Mouse (Mus musculus) stomach, postnatal 0 days (tissue): ENCODE data around the gene Daam1. TPM values are rescaled to one million over a fixed set of nuclear protein-coding genes. Genes with fewer than 3 reads are reported as not detected.

Experiments
- ATAC-seq: fragments of 200-750 bp; cut with Nextera tagmentation; 2 replicates; pipeline ENCODE4 v1.8.0; 2017; ENCODE audit not compliant: low FRiP score, low TSS enrichment
- DNase-seq: peaks from one replicate; pipeline ENCODE4 v3.0.0-alpha.2; 2016; ENCODE audit warnings: low spot score
- H3K27ac ChIP-seq: fragments of 300-500 bp; sonication (generic); replicated peaks from 2 replicates; pipeline ENCODE4 v1.5.1; 2014; ENCODE audit warnings: mild to moderate bottlenecking, control low read depth
- H3K27me3 ChIP-seq: fragments of 300-500 bp; sonication (generic); 2 replicates; pipeline ENCODE4 v1.6.1; 2014; ENCODE audit warnings: low read length; ENCODE audit not compliant: control insufficient read depth, insufficient read depth
- H3K36me3 ChIP-seq: fragments of 300-500 bp; sonication (generic); 2 replicates; pipeline ENCODE4 v1.6.1; 2014; ENCODE audit warnings: low read length, mixed read lengths; ENCODE audit not compliant: control insufficient read depth, insufficient read depth
- H3K4me1 ChIP-seq: fragments of 300-500 bp; sonication (generic); replicated peaks from 2 replicates; pipeline ENCODE4 v1.6.1; 2014; ENCODE audit warnings: antibody characterized with exemption; ENCODE audit not compliant: control insufficient read depth, insufficient read depth
- H3K4me2 ChIP-seq: fragments of 300-500 bp; sonication (generic); replicated peaks from 2 replicates; pipeline ENCODE4 v1.6.1; 2014; ENCODE audit warnings: low read depth, mild to moderate bottlenecking, control low read depth, moderate library complexity
- H3K4me3 ChIP-seq: fragments of 300-500 bp; sonication (generic); 2 replicates; pipeline ENCODE4 v1.5.1; 2014; ENCODE audit warnings: low read depth, low read length, control low read depth
- H3K9ac ChIP-seq: fragments of 300-500 bp; sonication (generic); 2 replicates; pipeline ENCODE4 v1.6.1; 2014; ENCODE audit warnings: mild to moderate bottlenecking, low read length, control low read depth, mixed read lengths
- H3K9me3 ChIP-seq: fragments of 300-500 bp; sonication (generic); 2 replicates; pipeline ENCODE4 v1.6.1; 2016; ENCODE audit warnings: low read length; ENCODE audit not compliant: control insufficient read depth
- CTCF ChIP-seq: IDR thresholded peaks from 2 replicates; pipeline ENCODE4 v1.5.1; 2016; ENCODE audit warnings: antibody characterized with exemption, low read depth, mild to moderate bottlenecking, moderate library complexity
- EP300 ChIP-seq: optimal IDR thresholded peaks from 2 replicates; pipeline ENCODE3; 2016; ENCODE audit warnings: antibody characterized with exemption
- WGBS: fragments of 180-500 bp; shearing (Covaris S2); extraction: QIAGEN DNeasy Blood & Tissue Kit; methylation state at CpG from one replicate; pipeline ENCODE4 v1.1.7; 2014; 5-methylcytosine and 5-hydroxymethylcytosine counted together
- polyA plus RNA-seq: library from polyadenylated mRNA; unstranded; fragments of >200 nt; fragmentation: Nextera tagmentation; extraction: Ambion mirVana; gene quantifications from 2 replicates; pipeline ENCODE4 v1.2.1, GENCODE M21; 2015

Gene Daam1
- polyA plus RNA-seq, 1 experiment from 2014 or later, result 6.9 TPM

- ATAC-seq, result no peak
- WGBS, result 91% methylated on average over 3 of the region's 3 CpGs
Measured at GRCm38 (mm10) chr12:71961671-71962070, 130.8 kb downstream of the Daam1 start.

GRCm38 (mm10) chr12:71962616-71963015 is 131.7 kb downstream of the Daam1 start:
- no peak overlapping the region for H3K4me2 ChIP-seq
- no peaks in the 10 kb centered on the region for H3K9me3 ChIP-seq
- H3K27ac ChIP-seq, result no peak overlapping the region
- peaks cover 7% of the 10 kb centered on the region for H3K36me3 ChIP-seq
- TF ChIP-seq EP300, result no peak
- TF ChIP-seq CTCF, result no peak
- WGBS, result 83% methylated on average over 4 of the region's 4 CpGs
- H3K4me1 ChIP-seq, result no peaks in the 10 kb centered on the region
- no peak overlapping the region for H3K9ac ChIP-seq
- DNase-seq (no peak), ATAC-seq (no peak)
- no peak overlapping the region for H3K4me3 ChIP-seq
- no peaks in the 10 kb centered on the region for H3K27me3 ChIP-seq

More at GRCm38 (mm10) chr12:71961671-71962070, 130.8 kb downstream of the Daam1 start:
- no peaks in the 10 kb centered on the region for H3K27me3 ChIP-seq
- no peaks in the 10 kb centered on the region for H3K9me3 ChIP-seq
- no peak overlapping the region for H3K27ac ChIP-seq
- peaks cover 7% of the 10 kb centered on the region for H3K36me3 ChIP-seq
- no peak overlapping the region for H3K4me3 ChIP-seq
- no peaks in the 10 kb centered on the region for H3K4me1 ChIP-seq
- H3K9ac ChIP-seq, result no peak overlapping the region
- no peak for DNase-seq
- TF ChIP-seq CTCF, result no peak
- no peak overlapping the region for H3K4me2 ChIP-seq

GRCm38 (mm10) chr12:71968592-71968991 is 137.7 kb downstream of the Daam1 start:
- ATAC-seq, result no peak
- no peak overlapping the region for H3K4me2 ChIP-seq
- no peaks in the 10 kb centered on the region for H3K27me3 ChIP-seq
- H3K9ac ChIP-seq, result no peak overlapping the region
- no peak overlapping the region for H3K27ac ChIP-seq
- no peak overlapping the region for H3K4me3 ChIP-seq
- DNase-seq, result no peak
- H3K4me1 ChIP-seq, result peaks cover 7% of the 10 kb centered on the region
- H3K36me3 ChIP-seq, result no peaks in the 10 kb centered on the region
- no peaks in the 10 kb centered on the region for H3K9me3 ChIP-seq
- 53% methylated on average over 4 of the region's 4 CpGs for WGBS
- no peak for TF ChIP-seq EP300
- no peak for TF ChIP-seq CTCF

GRCm38 (mm10) chr12:71969022-71969421 is 138.1 kb downstream of the Daam1 start:
- Histone ChIP-seq H3K27ac (no peak overlapping the region), H3K27me3 (no peaks in the 10 kb centered on the region), H3K9me3 (no peaks in the 10 kb centered on the region), H3K4me3 (no peak overlapping the region), H3K36me3 (no peaks in the 10 kb centered on the region), H3K9ac (no peak overlapping the region), H3K4me1 (peaks cover 7% of the 10 kb centered on the region), H3K4me2 (no peak overlapping the region)
- no peak for TF ChIP-seq EP300
- DNase-seq (no peak), ATAC-seq (no peak)
- WGBS, result 61% methylated on average over 3 of the region's 3 CpGs

- Histone ChIP-seq H3K27ac (no peak overlapping the region), H3K9me3 (no peaks in the 10 kb centered on the region), H3K4me1 (peaks cover 7% of the 10 kb centered on the region), H3K27me3 (no peaks in the 10 kb centered on the region), H3K4me3 (no peak overlapping the region), H3K4me2 (no peak overlapping the region), H3K36me3 (no peaks in the 10 kb centered on the region), H3K9ac (no peak overlapping the region)
- no peak for TF ChIP-seq EP300
- no peak for TF ChIP-seq CTCF
- no peak for DNase-seq
- 88% methylated on average over 9 of the region's 9 CpGs for WGBS
- no peak for ATAC-seq
Measured at GRCm38 (mm10) chr12:71969439-71969838, 138.6 kb downstream of the Daam1 start.

GRCm38 (mm10) chr12:71969941-71970629 is 139.2 kb downstream of the Daam1 start:
- Histone ChIP-seq H3K4me1 (peaks cover 7% of the 10 kb centered on the region), H3K9me3 (no peaks in the 10 kb centered on the region), H3K27me3 (no peaks in the 10 kb centered on the region), H3K36me3 (no peaks in the 10 kb centered on the region; the same call in 1 of the 2 replicates), H3K4me2 (no peak overlapping the region), H3K9ac (no peak overlapping the region), H3K27ac (no peak overlapping the region), H3K4me3 (no peak overlapping the region)
- DNase-seq (no peak), ATAC-seq (no peak)
- 76% methylated on average over 12 of the region's 12 CpGs for WGBS
- TF ChIP-seq EP300 (no peak), CTCF (no peak)
